Mouse (Mus musculus) heart, embryonic 15.5 days (tissue): ENCODE measurements around the gene Mettl7a2. TPM values are rescaled to one million over a fixed set of nuclear protein-coding genes. Genes with fewer than 3 reads are reported as not detected.
"Not testable (repeated sequence)": the region's sequence is repeated elsewhere in the genome, so short reads cannot be mapped to it uniquely, and the experiment has no call there.

Experiments
- ATAC-seq: fragments of 200-750 bp; cut with Nextera tagmentation; replicated peaks from 2 replicates; pipeline ENCODE4 v1.8.0; 2017; ENCODE audit warnings: low read depth, moderate TSS enrichment; ENCODE audit not compliant: insufficient number of reproducible peaks, insufficient read depth, low FRiP score
- H3K27ac ChIP-seq: fragments of 300-500 bp; sonication (generic); 2 replicates; pipeline ENCODE4 v1.5.1; 2015; ENCODE audit warnings: mild to moderate bottlenecking, inconsistent platforms
- H3K27me3 ChIP-seq: fragments of 300-500 bp; sonication (generic); 2 replicates; pipeline ENCODE4 v1.6.1; 2015; ENCODE audit warnings: inconsistent platforms
- H3K36me3 ChIP-seq: fragments of 300-500 bp; sonication (generic); 2 replicates; pipeline ENCODE4 v1.6.1; 2015; ENCODE audit warnings: mild to moderate bottlenecking, inconsistent platforms
- H3K4me1 ChIP-seq: fragments of 300-500 bp; sonication (generic); replicated peaks from 2 replicates; pipeline ENCODE4 v1.6.1; 2015; ENCODE audit warnings: inconsistent platforms
- H3K4me2 ChIP-seq: fragments of 300-500 bp; sonication (generic); 2 replicates; pipeline ENCODE4 v1.6.1; 2015; ENCODE audit warnings: inconsistent platforms, mild to moderate bottlenecking, moderate library complexity
- H3K4me3 ChIP-seq: fragments of 300-500 bp; sonication (generic); 2 replicates; pipeline ENCODE4 v1.5.1; 2015; ENCODE audit warnings: mild to moderate bottlenecking, inconsistent platforms
- H3K9ac ChIP-seq: fragments of 300-500 bp; sonication (generic); 2 replicates; pipeline ENCODE4 v1.6.1; 2015; ENCODE audit warnings: mild to moderate bottlenecking, inconsistent platforms
- H3K9me3 ChIP-seq: fragments of 300-500 bp; sonication (generic); replicated peaks from 2 replicates; pipeline ENCODE4 v1.6.1; 2016; ENCODE audit warnings: inconsistent platforms
- WGBS: fragments of 180-500 bp; shearing (Covaris S2); methylation state at CpG from one replicate; pipeline ENCODE4 v1.1.7; 2015; ENCODE audit warnings: mixed read lengths; 5-methylcytosine and 5-hydroxymethylcytosine counted together
- polyA plus RNA-seq: library from polyadenylated mRNA; unstranded; fragments of >200 nt; fragmentation: Nextera tagmentation; extraction: Ambion mirVana; gene quantifications from 2 replicates; pipeline ENCODE4 v1.2.1, GENCODE M21; 2015

Mettl7a2 gene
- not detected in 2 replicates for polyA plus RNA-seq

DNA sequence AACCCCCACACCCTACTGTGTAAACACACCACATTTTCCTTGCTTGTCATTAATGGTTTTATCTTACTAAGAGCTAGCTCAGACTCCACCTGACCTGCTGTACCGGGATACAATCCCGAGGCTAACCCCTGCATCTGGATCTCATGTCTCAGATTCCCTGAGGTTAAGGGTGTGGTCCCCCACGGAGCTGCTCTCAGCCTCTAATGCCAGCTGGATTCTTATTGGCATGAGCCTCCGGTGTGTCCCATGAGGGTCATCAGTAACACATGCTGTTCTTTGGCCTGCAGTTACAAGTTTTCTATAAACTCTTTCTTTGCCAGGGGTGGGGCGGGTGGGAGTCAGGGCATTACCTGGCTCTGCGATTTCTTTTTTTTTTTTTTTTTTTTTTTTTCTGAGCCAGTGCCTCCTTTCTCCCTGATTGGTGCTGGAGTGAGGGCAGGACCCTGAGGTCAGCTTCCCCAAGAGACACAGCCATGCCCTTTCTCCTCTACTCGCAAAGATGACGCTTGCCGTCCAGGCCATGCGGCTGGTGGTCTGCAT is at the start of gene Mettl7a2, which contains the start of gene Methig1:
Mettl7a2 (plus strand) TSS at position 490 of the 540 bp plus-strand sequence.
Methig1 (plus strand) TSS at position 439 of the 540 bp plus-strand sequence.
- Histone ChIP-seq H3K27ac (no peak within 1 kb of the TSS), H3K4me3 (no peak within 1 kb of the TSS), H3K4me1 (peaks cover 17% of the 10 kb centered on the region), H3K9me3 (no peaks in the 10 kb centered on the region), H3K36me3 (no peaks in the 10 kb centered on the region), H3K9ac (no peak within 1 kb of the TSS), H3K27me3 (no peaks in the 10 kb centered on the region), H3K4me2 (no peak within 1 kb of the TSS)
- WGBS: 82% methylated on average over 10 of the region's 10 CpGs
- no peak for ATAC-seq

DNA sequence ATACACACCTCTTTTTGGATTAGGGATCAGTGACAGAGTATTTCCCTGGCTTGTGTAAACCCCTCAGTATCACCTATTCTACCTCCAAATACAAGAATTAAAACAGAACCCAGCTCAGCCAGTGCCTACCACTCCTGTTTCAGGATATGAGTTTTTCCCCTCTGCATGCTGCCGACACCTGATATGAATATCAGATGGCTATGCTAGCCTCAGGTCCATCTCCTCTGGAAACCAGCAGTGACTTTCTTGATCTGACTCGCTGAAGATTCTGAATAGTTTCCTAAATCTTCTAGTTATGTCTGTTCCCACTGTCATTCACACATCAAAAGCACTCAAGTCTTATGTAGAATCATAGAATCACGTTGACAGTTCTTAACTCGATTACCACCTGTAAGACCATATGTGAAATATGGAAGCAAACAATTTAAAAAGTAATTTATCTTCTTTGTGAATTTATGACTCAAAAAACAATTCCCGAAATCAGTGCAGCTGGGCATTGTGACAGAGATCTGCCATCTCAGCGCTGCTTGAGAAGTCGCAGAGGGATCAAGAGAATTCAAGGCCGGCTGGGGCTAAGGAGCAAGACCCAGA is 49.5 kb upstream of the Mettl7a2 start:
- H3K4me3 ChIP-seq: peak overlapping the region; percentile 65
- ATAC-seq: no peak
- peak overlapping the region; percentile 79 for H3K27ac ChIP-seq

DNA sequence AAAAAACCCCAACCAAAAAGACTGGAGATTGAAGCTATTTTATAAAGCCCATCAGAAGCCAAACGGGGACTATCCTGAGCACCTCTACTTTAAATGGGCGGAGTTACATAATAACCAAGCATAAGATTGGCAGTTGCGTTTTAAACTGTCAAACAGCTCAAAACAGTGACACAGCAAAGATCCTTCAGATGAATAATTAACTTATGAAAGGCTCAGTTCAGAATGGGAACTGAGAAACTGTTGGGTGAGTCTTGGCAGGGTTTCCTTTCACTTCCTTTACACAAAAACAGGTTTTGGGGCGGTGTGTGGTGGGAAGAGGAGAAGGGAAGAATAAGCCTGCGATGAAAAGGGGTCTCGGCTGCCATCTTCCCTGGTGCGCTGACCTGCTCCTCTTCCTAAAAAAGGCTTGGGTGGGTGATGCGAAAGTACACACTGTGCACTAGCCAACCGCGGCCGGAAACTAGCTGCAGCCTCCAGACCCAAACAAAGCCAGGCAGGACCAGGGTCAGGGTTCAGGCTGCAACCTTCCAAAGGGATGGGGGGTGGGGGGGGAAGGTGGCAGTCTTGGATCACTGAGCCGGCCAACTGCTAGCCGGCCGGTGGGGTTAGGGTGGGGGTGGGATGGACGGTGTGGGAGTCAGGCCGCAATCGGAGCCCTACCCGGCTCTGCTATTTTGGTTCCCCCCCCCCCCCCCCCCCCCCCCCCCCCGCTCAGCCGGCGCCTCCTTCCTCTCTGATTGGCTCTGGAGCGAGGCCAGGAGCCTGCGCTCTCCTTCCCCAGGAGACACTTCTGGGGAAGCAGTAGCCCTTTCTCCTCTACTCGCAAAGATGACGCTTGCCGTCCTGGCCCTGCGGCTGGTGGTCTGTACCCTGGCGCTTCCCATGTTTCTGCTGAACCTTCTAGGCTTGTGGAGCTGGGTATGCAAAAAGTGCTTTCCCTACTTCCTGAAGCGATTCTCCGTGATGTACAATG is 48.7 kb upstream of the Mettl7a2 start, which contains the start of gene Mettl7a1:
Mettl7a1 (plus strand) TSS at position 122 of the 973 bp plus-strand sequence.
- H3K9me3 ChIP-seq: no peaks in the 10 kb centered on the region
- H3K4me2 ChIP-seq: peak within 1 kb of the TSS; percentile 79
- no peaks in the 10 kb centered on the region for H3K36me3 ChIP-seq
- 6% methylated on average over 18 of the region's 30 CpGs for WGBS
- H3K4me3 ChIP-seq: peak within 1 kb of the TSS; percentile 65
- peaks cover 7% of the 10 kb centered on the region for H3K4me1 ChIP-seq
- H3K27me3 ChIP-seq: 0 out of 2 replicates have a peak, but pooled peaks cover 6% of the 10 kb centered on the region
- H3K27ac ChIP-seq: peak within 1 kb of the TSS; percentile 82
- peak; percentile 83 for ATAC-seq
- peak within 1 kb of the TSS; percentile 64 for H3K9ac ChIP-seq

More for the DNA sequence above, 49.5 kb upstream of the Mettl7a2 start:
- H3K9ac ChIP-seq: 0 out of 2 replicates have a peak overlapping the region, but pooled peaks have one; percentile 50
- H3K4me2 ChIP-seq: peak overlapping the region; percentile 79
- H3K27me3 ChIP-seq: 0 out of 2 replicates have a peak, but pooled peaks cover 6% of the 10 kb centered on the region
- H3K9me3 ChIP-seq: no peaks in the 10 kb centered on the region
- no peaks in the 10 kb centered on the region for H3K36me3 ChIP-seq
- H3K4me1 ChIP-seq: peaks cover 7% of the 10 kb centered on the region
- WGBS: 52% methylated on average over 8 of the region's 8 CpGs

DNA sequence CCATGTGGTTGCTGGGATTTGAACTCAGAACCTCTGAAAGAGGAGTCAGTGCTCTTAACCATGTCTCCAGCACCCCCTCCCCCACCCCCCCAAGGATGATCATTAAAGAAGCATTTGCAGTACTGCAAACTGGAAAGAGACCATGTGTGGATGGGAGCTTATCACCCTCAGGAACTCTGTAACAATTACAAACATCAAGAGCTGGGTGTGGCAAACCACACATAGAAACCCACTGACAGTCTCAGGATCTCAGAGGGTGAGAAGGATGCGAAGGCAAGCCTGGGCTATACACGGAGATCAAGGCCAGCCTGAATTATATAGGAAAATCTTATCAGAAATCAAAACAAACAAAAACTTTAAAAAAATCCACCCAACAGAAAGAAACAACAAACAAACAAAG is 46.8 kb upstream of the Mettl7a2 start:
- H3K4me1 ChIP-seq: peaks cover 7% of the 10 kb centered on the region
- H3K4me2 ChIP-seq: no peak overlapping the region
- WGBS: 76% methylated on average over 2 of the region's 2 CpGs
- H3K9me3 ChIP-seq: no peaks in the 10 kb centered on the region
- H3K36me3 ChIP-seq: no peaks in the 10 kb centered on the region
- H3K9ac ChIP-seq: no peak overlapping the region
- H3K4me3 ChIP-seq: no peak overlapping the region
- ATAC-seq: no peak
- no peak overlapping the region for H3K27ac ChIP-seq
- 0 out of 2 replicates have a peak, but pooled peaks cover 6% of the 10 kb centered on the region for H3K27me3 ChIP-seq

- WGBS: 35% methylated on average over 10 of the region's 11 CpGs
- ATAC-seq: not testable (repeated sequence)
Measured at GRCm38 (mm10) chr15:100307438-100308096, 45.4 kb upstream of the Mettl7a2 start.

GRCm38 (mm10) chr15:100312346-100312745 is 40.7 kb upstream of the Mettl7a2 start:
- no peak for ATAC-seq
- H3K4me3 ChIP-seq: no peak overlapping the region
- no peak overlapping the region for H3K4me2 ChIP-seq
- H3K27me3 ChIP-seq: no peaks in the 10 kb centered on the region
- H3K36me3 ChIP-seq: no peaks in the 10 kb centered on the region
- peak overlapping the region; percentile 21; the same call in 1 of the 2 replicates for H3K27ac ChIP-seq
- 58% methylated on average over 2 of the region's 2 CpGs for WGBS
- H3K9ac ChIP-seq: no peak overlapping the region
- H3K4me1 ChIP-seq: peaks cover 6% of the 10 kb centered on the region; the same call in 1 of the 2 replicates
- no peaks in the 10 kb centered on the region for H3K9me3 ChIP-seq

More at GRCm38 (mm10) chr15:100307438-100308096, 45.4 kb upstream of the Mettl7a2 start:
- H3K27ac ChIP-seq, H3K36me3 ChIP-seq, H3K27me3 ChIP-seq, H3K4me3 ChIP-seq, H3K9me3 ChIP-seq, H3K4me2 ChIP-seq, H3K9ac ChIP-seq: not testable (repeated sequence)
- H3K4me1 ChIP-seq: peaks cover 12% of the 10 kb centered on the region

- Histone ChIP-seq H3K9me3 (no peaks in the 10 kb centered on the region), H3K36me3 (no peaks in the 10 kb centered on the region), H3K4me3 (no peak overlapping the region), H3K27ac (no peak overlapping the region), H3K4me2 (no peak overlapping the region), H3K27me3 (no peaks in the 10 kb centered on the region), H3K9ac (no peak overlapping the region), H3K4me1 (peaks cover 6% of the 10 kb centered on the region; the same call in 1 of the 2 replicates)
- WGBS: 91% methylated on average over 5 of the region's 5 CpGs
- no peak for ATAC-seq
Measured at GRCm38 (mm10) chr15:100314448-100315145, 38.4 kb upstream of the Mettl7a2 start.

DNA sequence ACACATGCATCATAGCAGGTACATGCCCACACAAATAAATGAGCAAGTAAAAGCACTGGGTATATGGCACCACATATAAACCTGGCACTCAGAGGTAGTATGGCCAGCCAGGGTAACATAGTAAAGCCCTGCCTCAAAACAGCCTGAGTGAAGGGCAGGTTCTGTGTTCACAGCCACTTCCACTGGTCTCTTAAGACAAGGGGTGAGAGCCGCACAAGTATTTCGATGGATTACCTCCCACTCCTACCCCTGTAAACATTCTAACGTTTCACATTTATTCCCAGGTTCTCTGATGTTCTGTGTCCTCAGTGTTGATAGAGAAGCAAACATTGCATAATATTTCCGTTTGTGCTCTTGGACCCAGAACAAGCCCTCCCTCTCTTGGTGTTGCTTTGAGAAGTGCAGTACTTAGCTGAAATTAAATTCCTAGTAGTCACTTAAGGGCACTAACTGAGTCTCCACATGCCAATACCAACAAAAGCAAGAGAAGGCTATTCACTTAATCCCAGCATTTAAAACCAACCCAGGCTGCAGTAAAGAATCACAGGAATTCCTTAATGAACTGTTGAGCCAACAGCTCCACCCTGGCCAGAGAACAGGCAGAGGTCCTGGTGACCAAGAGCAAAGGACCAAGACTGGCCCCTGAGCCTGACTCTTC is 34.9 kb upstream of the Mettl7a2 start:
- ATAC-seq, H3K4me2 ChIP-seq, H3K4me1 ChIP-seq, H3K9ac ChIP-seq, H3K27ac ChIP-seq, H3K4me3 ChIP-seq, H3K36me3 ChIP-seq, H3K27me3 ChIP-seq, H3K9me3 ChIP-seq: not testable (repeated sequence)
- WGBS: 65% methylated on average over 4 of the region's 4 CpGs

DNA sequence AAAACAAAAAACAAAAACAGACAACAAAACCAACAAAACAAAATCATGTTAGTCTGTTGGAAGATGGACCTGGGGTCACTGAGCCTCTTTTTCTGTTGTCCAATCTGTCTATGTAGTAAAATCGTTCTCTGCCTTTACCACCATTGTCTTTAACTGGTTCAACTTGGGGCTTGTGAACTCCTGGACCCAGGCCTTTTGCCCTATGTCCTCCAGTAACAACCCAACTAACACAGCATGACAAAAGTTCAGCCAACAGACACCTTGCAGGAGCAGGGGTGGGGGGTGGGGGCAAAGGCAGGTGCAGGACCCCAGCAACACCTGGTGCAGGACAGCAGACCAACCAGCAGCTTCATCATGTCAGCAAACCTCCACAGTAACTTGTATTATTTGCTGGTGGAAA is 33.1 kb upstream of the Mettl7a2 start:
- Histone ChIP-seq H3K9me3 (no peaks in the 10 kb centered on the region), H3K27ac (no peak overlapping the region), H3K4me2 (no peak overlapping the region), H3K36me3 (no peaks in the 10 kb centered on the region), H3K9ac (no peak overlapping the region), H3K4me3 (no peak overlapping the region), H3K4me1 (peaks cover 3% of the 10 kb centered on the region; the same call in 1 of the 2 replicates), H3K27me3 (no peaks in the 10 kb centered on the region)
- no peak for ATAC-seq
- WGBS: 87% methylated on average over 1 of the region's 1 CpGs
